Mouse (Mus musculus) kidney, embryonic 14.5 days (tissue): ENCODE measurements around the gene Gm27029. TPM values are rescaled to one million over a fixed set of nuclear protein-coding genes. Genes with fewer than 3 reads are reported as not detected.

Experiments used
- ATAC-seq: fragments of 200-750 bp; cut with Nextera tagmentation; 2 replicates; pipeline ENCODE4 v1.8.0; 2017; ENCODE audit warnings: moderate number of reproducible peaks, mild to moderate bottlenecking, moderate TSS enrichment, moderate library complexity; ENCODE audit not compliant: low FRiP score, low TSS enrichment
- H3K27ac ChIP-seq: fragments of 300-500 bp; sonication (generic); 2 replicates; pipeline ENCODE4 v1.5.1; 2014; ENCODE audit warnings: low read depth, mild to moderate bottlenecking, low read length, moderate library complexity, mixed read lengths
- H3K27me3 ChIP-seq: fragments of 300-500 bp; sonication (generic); 2 replicates; pipeline ENCODE4 v1.6.1; 2014; ENCODE audit warnings: mild to moderate bottlenecking, low read length; ENCODE audit not compliant: control insufficient read depth, insufficient read depth
- H3K36me3 ChIP-seq: fragments of 300-500 bp; sonication (generic); 2 replicates; pipeline ENCODE4 v1.6.1; 2014; ENCODE audit warnings: low read length, mixed read lengths; ENCODE audit not compliant: control insufficient read depth, insufficient read depth
- H3K4me1 ChIP-seq: fragments of 300-500 bp; sonication (generic); 2 replicates; pipeline ENCODE4 v1.6.1; 2014; ENCODE audit warnings: low read length, mixed read lengths; ENCODE audit not compliant: control insufficient read depth, insufficient read depth
- H3K4me2 ChIP-seq: fragments of 300-500 bp; sonication (generic); replicated peaks from 2 replicates; pipeline ENCODE4 v1.6.1; 2014; ENCODE audit warnings: low read depth, mild to moderate bottlenecking, low read length
- H3K4me3 ChIP-seq: fragments of 300-500 bp; sonication (generic); 2 replicates; pipeline ENCODE4 v1.5.1; 2014; ENCODE audit warnings: mild to moderate bottlenecking, low read length
- H3K9ac ChIP-seq: fragments of 300-500 bp; sonication (generic); 2 replicates; pipeline ENCODE4 v1.6.1; 2014; ENCODE audit warnings: low read depth, mild to moderate bottlenecking, low read length, moderate library complexity
- H3K9me3 ChIP-seq: fragments of 300-500 bp; sonication (generic); 2 replicates; pipeline ENCODE4 v1.6.1; 2016; ENCODE audit warnings: low read length; ENCODE audit not compliant: control insufficient read depth
- WGBS: fragments of 180-500 bp; shearing (Covaris S2); extraction: QIAGEN DNeasy Blood & Tissue Kit; methylation state at CpG from one replicate; pipeline ENCODE4 v1.1.7; 2014; 5-methylcytosine and 5-hydroxymethylcytosine counted together
- polyA plus RNA-seq: library from polyadenylated mRNA; unstranded; fragments of >200 nt; fragmentation: Nextera tagmentation; extraction: Ambion mirVana; gene quantifications from 2 replicates; pipeline ENCODE4 v1.2.1, GENCODE M21; 2014

The Gm27029 gene
- polyA plus RNA-seq, 1 experiment from 2014 or later = 11.5 TPM

DNA sequence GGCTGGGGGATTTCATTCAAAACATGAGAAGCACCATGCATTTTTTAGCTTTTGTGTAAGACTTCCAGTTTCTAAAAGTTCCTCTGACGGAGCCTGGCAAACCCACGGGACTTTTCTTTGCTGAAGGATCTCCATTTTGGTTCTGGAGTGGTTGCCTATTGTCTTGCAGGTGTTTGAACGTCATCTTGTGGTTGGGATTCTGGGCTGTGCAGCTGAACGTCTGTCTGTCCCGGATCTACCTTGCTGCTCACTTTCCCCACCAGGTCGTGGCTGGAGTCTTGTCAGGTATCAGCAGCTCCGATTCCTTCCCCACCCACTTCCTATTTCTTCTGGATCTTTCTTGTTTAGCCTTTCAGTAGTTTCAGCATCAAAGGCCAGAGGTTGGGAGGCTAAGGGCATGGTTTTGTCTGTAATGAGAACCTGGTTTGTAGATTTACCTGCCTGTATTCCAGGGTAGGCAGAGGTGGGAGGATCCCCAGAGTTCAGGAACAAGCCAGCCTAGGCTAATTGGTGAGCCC, 50.1 kb downstream of the Gm27029 start:
- H3K27me3 ChIP-seq = no peaks in the 10 kb centered on the region
- no peaks in the 10 kb centered on the region for H3K36me3 ChIP-seq
- 74% methylated on average over 7 of the region's 7 CpGs for WGBS
- no peak overlapping the region for H3K4me2 ChIP-seq
- H3K9ac ChIP-seq = no peak overlapping the region
- no peaks in the 10 kb centered on the region for H3K9me3 ChIP-seq
- no peak for ATAC-seq
- H3K27ac ChIP-seq = no peak overlapping the region
- H3K4me3 ChIP-seq = no peak overlapping the region
- no peaks in the 10 kb centered on the region for H3K4me1 ChIP-seq

DNA sequence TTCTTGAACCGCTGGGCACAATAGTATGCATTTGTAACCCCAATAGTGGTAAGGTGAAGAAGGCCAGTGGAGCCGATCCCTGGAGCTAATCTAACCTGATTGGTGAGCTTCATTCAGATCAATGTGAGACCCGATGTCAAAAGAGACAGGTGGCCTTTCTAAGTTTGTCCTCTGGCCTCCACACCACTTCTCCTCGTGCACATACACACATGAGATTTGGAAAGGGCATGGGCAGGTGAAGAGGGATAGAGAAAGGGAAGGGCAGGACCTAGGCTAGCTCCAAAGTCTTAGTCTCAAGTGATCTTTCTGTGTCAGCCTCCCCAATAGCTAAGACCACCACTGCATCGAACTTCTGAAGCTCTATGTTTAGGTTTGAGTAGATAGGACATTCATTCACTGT, 54.5 kb downstream of the Gm27029 start:
- Histone ChIP-seq H3K27ac (no peak overlapping the region), H3K4me3 (no peak overlapping the region), H3K9ac (no peak overlapping the region), H3K9me3 (no peaks in the 10 kb centered on the region), H3K4me2 (no peak overlapping the region), H3K36me3 (no peaks in the 10 kb centered on the region), H3K4me1 (no peaks in the 10 kb centered on the region), H3K27me3 (no peaks in the 10 kb centered on the region)
- no peak for ATAC-seq
- WGBS = 79% methylated on average over 5 of the region's 5 CpGs

DNA sequence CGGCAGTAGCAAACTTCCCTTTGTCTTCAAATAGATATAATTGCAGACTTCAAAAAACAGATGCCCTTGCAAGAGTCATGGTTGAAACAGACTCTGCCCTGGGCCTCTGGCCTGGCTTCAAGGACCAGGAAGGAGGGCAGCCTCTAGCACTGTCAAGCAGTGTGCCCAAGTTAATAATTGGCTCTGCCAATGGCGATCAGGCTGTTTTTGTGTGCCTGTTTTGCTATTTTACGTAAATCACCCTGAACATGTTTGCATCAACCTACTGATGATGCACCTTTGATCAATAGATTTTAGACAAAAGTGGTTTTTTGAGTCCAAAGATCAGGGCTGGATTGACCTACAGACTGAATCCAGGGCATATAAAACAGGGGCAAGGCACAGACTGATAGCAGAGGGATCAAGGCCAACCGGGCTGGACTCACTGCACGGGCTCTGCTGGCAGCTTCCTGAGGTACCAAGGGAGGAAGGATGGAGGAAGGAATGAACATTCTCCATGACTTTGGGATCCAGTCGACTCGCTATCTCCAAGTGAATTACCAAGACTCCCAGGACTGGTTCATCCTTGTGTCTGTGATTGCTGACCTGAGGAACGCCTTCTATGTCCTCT, 57.2 kb downstream of the Gm27029 start, which contains the start of gene G6pc:
TSS of gene G6pc (plus strand) at position 236 of the 610 bp plus-strand sequence.
- no peaks in the 10 kb centered on the region for H3K9me3 ChIP-seq
- no peak for ATAC-seq
- WGBS = 83% methylated on average over 8 of the region's 8 CpGs
- H3K36me3 ChIP-seq = no peaks in the 10 kb centered on the region
- H3K4me1 ChIP-seq = no peaks in the 10 kb centered on the region
- no peak within 1 kb of the TSS for H3K4me2 ChIP-seq
- H3K27me3 ChIP-seq = no peaks in the 10 kb centered on the region
- no peak within 1 kb of the TSS for H3K4me3 ChIP-seq
- no peak within 1 kb of the TSS for H3K9ac ChIP-seq
- no peak within 1 kb of the TSS for H3K27ac ChIP-seq

DNA sequence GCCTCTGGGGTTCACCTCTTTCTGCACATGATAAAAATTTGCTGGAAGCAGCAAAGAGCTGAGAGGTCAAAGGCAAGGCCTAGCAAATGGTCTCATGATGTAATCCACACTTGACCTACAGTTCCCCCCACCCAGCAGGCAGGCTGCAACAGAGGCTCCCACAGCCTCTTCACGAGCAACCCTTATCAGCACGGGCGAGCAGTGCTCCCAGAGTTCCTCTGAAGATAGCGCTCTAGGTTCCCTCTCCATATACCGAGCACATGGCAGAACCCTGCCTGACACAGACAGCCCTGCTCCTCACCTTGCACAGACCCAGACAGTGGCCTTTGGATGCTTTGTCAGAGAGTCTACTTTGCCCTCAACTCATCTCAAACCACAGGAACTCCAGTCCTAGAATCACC, 60.1 kb downstream of the Gm27029 start:
- Histone ChIP-seq H3K9ac (no peak overlapping the region), H3K4me2 (no peak overlapping the region), H3K4me3 (no peak overlapping the region), H3K27ac (no peak overlapping the region), H3K36me3 (no peaks in the 10 kb centered on the region), H3K4me1 (peaks cover 12% of the 10 kb centered on the region), H3K27me3 (no peaks in the 10 kb centered on the region), H3K9me3 (no peaks in the 10 kb centered on the region)
- ATAC-seq = no peak
- WGBS = 70% methylated on average over 3 of the region's 5 CpGs

DNA sequence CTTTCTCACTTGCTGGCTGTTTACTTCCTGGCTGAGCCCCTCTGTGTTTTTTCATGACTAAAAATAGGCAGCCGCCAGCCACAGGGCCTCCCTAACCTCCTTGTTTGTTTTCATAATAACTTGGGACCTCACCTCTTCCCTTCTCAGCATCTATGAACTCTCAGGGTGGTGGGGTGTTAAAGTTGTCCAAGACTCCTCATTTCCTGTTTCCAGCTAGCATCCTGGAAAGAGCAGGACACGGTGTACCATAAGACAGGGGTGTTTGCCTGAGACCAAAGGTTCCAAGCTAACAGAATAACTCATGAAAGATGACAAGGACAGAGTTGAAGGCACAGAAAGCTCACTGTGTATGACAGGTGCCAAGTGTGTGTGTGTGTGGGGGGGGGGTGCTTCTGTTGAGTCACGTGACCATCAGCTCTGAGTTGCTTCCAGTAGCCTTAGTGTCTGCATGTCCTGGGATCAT, 63.9 kb downstream of the Gm27029 start:
- H3K4me2 ChIP-seq = no peak overlapping the region
- no peak overlapping the region for H3K9ac ChIP-seq
- no peak; the same call in 1 of the 2 replicates for ATAC-seq
- H3K4me3 ChIP-seq = no peak overlapping the region
- no peaks in the 10 kb centered on the region for H3K9me3 ChIP-seq
- peak overlapping the region; percentile 37; the same call in 1 of the 2 replicates for H3K27ac ChIP-seq
- WGBS = 38% methylated on average over 3 of the region's 3 CpGs
- peaks cover 12% of the 10 kb centered on the region for H3K4me1 ChIP-seq
- H3K36me3 ChIP-seq = no peaks in the 10 kb centered on the region
- no peaks in the 10 kb centered on the region for H3K27me3 ChIP-seq

DNA sequence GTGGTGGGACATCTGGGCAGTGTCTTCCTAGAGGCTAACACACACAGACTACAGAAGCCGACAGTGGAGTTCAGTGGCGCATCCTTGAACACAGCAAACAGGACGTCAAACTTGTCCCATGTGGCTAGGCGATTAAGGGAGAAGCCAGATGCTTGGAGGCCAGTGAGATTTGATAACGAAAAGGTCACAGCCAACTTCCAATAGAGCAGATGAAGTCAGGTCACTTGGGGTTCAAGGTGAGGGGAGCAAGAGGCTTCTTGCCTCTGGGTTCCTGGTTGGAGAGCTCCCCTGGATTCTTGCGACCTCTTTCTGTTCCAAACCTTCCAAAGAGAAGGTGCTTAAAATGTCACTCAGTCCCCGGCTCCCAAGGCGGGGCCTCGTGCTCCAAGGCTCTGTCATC, 64.8 kb downstream of the Gm27029 start:
- no peak overlapping the region for H3K4me2 ChIP-seq
- peaks cover 12% of the 10 kb centered on the region for H3K4me1 ChIP-seq
- 61% methylated on average over 9 of the region's 9 CpGs for WGBS
- no peaks in the 10 kb centered on the region for H3K27me3 ChIP-seq
- ATAC-seq = no peak
- no peaks in the 10 kb centered on the region for H3K36me3 ChIP-seq
- H3K9ac ChIP-seq = no peak overlapping the region
- no peaks in the 10 kb centered on the region for H3K9me3 ChIP-seq
- H3K27ac ChIP-seq = no peak overlapping the region; the same call in 1 of the 2 replicates
- H3K4me3 ChIP-seq = no peak overlapping the region

DNA sequence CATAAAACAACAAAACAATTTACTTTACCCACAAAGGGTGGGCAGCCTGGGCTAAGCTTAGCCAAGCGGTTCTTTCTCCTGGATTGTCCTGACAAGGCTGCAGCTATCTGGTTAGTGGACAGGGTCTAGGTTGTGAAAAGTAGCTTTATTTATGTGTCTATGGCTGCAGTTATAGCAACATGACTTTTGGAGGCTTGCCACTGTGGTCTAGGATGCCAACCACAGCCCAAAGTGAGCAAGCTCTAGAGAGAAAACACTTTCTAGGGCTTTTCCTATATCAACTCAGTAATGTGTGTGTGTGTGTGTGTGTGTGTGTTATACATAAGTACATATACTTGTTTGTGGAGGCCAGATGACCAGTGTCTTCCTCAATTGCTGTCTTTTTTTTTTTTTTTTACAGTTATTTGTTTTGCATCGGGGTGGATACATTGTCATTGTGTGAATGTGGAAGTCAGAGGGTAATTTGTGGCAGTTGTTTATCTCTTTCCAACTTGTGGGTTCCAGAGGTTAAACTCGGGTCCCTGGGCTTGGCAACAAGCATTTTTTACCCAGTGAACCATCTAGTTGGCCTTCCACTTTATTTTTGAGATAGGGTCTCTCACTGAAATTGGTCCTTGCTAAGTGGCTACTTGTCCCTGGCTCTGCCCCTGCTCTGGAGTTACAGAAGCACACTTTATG, 67.0 kb downstream of the Gm27029 start:
- H3K4me1 ChIP-seq = peaks cover 12% of the 10 kb centered on the region
- WGBS = 84% methylated on average over 3 of the region's 3 CpGs
- H3K4me3 ChIP-seq = no peak overlapping the region
- ATAC-seq = no peak
- H3K36me3 ChIP-seq = no peaks in the 10 kb centered on the region
- no peak overlapping the region for H3K4me2 ChIP-seq
- no peaks in the 10 kb centered on the region for H3K27me3 ChIP-seq
- no peak overlapping the region for H3K27ac ChIP-seq
- H3K9me3 ChIP-seq = no peaks in the 10 kb centered on the region
- H3K9ac ChIP-seq = no peak overlapping the region
